Comparison of ENCODE assay signal across 10 mouse cellular contexts in genomic region chr7:139398111-139398510, GRCm38 (mm10). TPM values are rescaled to one million over a fixed set of nuclear protein-coding genes. Genes with fewer than 3 reads are reported as not detected.
DNase-seq lines count a peak whose midpoint lies in the region; ATAC-seq and TF ChIP-seq lines count a peak whose summit lies in the region.
"Had no signal": no experiment of that assay in that cellular context is flagged by ENCODE, and none has a peak within 500 bp of the region (broad histone marks: within the 10 kb centered on the region; RNA-seq: fewer than 3 reads in every experiment).

No protein-coding gene starts in this region.

- no peak for ATAC-seq in hindbrain, embryonic 13.5 days (ENCODE audit: low FRiP score)
- ATAC-seq in hindbrain, embryonic 12.5 days (ENCODE audit: low FRiP score), result no peak
- no peak for ATAC-seq in megakaryocyte, adult 5-6 weeks (ENCODE audit: poor library complexity, severe bottlenecking)
- no peak for ATAC-seq in intestine, postnatal 0 days
- ATAC-seq in forebrain, embryonic 14.5 days, result no peak

- H3K4me2 ChIP-seq in hindbrain, embryonic 13.5 days, result no peak overlapping the region
- H3K4me2 ChIP-seq in hindbrain, embryonic 12.5 days (replicated peaks), result no peak overlapping the region
- H3K4me2 ChIP-seq in intestine, postnatal 0 days (replicated peaks; ENCODE audit: low read depth), result peak overlapping the region; percentile 40
- H3K4me2 ChIP-seq in forebrain, embryonic 14.5 days (ENCODE audit: low read length), result no peak overlapping the region
- H3K4me2 ChIP-seq: limb, embryonic 13.5 days; lung, embryonic 14.5 days had no signal

- H3K9ac ChIP-seq in hindbrain, embryonic 13.5 days, result no peak overlapping the region
- no peak overlapping the region for H3K9ac ChIP-seq in hindbrain, embryonic 12.5 days
- no peak overlapping the region; the same call in 1 of the 2 replicates for H3K9ac ChIP-seq in intestine, postnatal 0 days (ENCODE audit: low read depth, low read length)
- H3K9ac ChIP-seq in forebrain, embryonic 14.5 days (ENCODE audit: low read length), result no peak overlapping the region
- H3K9ac ChIP-seq: limb, embryonic 13.5 days; lung, embryonic 14.5 days had no signal

- H3K4me1 ChIP-seq in hindbrain, embryonic 13.5 days (replicated peaks), result peaks cover 27% of the 10 kb centered on the region
- peaks cover 14% of the 10 kb centered on the region for H3K4me1 ChIP-seq in hindbrain, embryonic 12.5 days
- H3K4me1 ChIP-seq in megakaryocyte, embryonic 14.5 days, result peaks cover 98% of the 10 kb centered on the region
- H3K4me1 ChIP-seq in intestine, postnatal 0 days (replicated peaks; ENCODE audit: control insufficient read depth, insufficient read depth, low read length), result peaks cover 36% of the 10 kb centered on the region
- 0 out of 2 replicates have a peak, but pooled peaks cover 5% of the 10 kb centered on the region for H3K4me1 ChIP-seq in forebrain, embryonic 14.5 days (ENCODE audit: control insufficient read depth, insufficient read depth, low read length)

- H3K9me3 ChIP-seq in hindbrain, embryonic 13.5 days, result no peaks in the 10 kb centered on the region
- no peaks in the 10 kb centered on the region for H3K9me3 ChIP-seq in hindbrain, embryonic 12.5 days (replicated peaks)
- H3K9me3 ChIP-seq in megakaryocyte, embryonic 14.5 days, result no peaks in the 10 kb centered on the region
- H3K9me3 ChIP-seq in intestine, postnatal 0 days (ENCODE audit: control insufficient read depth), result no peaks in the 10 kb centered on the region
- no peaks in the 10 kb centered on the region for H3K9me3 ChIP-seq in forebrain, embryonic 14.5 days (replicated peaks; ENCODE audit: control insufficient read depth, low read length)
- H3K9me3 ChIP-seq: limb, embryonic 13.5 days had no signal

- H3K4me3 ChIP-seq in hindbrain, embryonic 13.5 days, result no peak overlapping the region
- H3K4me3 ChIP-seq in hindbrain, embryonic 12.5 days, result no peak overlapping the region
- H3K4me3 ChIP-seq in megakaryocyte, embryonic 14.5 days (replicated peaks), result peak overlapping the region; percentile 66
- no peak overlapping the region for H3K4me3 ChIP-seq in intestine, postnatal 0 days (ENCODE audit: low read depth, low read length)
- H3K4me3 ChIP-seq in forebrain, embryonic 14.5 days (ENCODE audit: low read depth, low read length), result no peak overlapping the region
- H3K4me3 ChIP-seq: limb, embryonic 13.5 days had no signal

- no peaks in the 10 kb centered on the region for H3K27me3 ChIP-seq in hindbrain, embryonic 13.5 days
- no peaks in the 10 kb centered on the region for H3K27me3 ChIP-seq in hindbrain, embryonic 12.5 days
- H3K27me3 ChIP-seq in megakaryocyte, embryonic 14.5 days (replicated peaks), result no peaks in the 10 kb centered on the region
- no peaks in the 10 kb centered on the region for H3K27me3 ChIP-seq in intestine, postnatal 0 days (replicated peaks; ENCODE audit: control insufficient read depth, insufficient read depth, low read length)
- no peaks in the 10 kb centered on the region for H3K27me3 ChIP-seq in forebrain, embryonic 14.5 days (replicated peaks; ENCODE audit: control insufficient read depth, insufficient read depth, low read length)
- H3K27me3 ChIP-seq: limb, embryonic 13.5 days had no signal

- 89% methylated on average over 5 of the region's 5 CpGs for WGBS in hindbrain, embryonic 13.5 days
- WGBS in hindbrain, embryonic 12.5 days, result 87% methylated on average over 5 of the region's 5 CpGs
- WGBS in intestine, postnatal 0 days, result 68% methylated on average over 5 of the region's 5 CpGs
- WGBS in forebrain, embryonic 14.5 days, result 86% methylated on average over 5 of the region's 5 CpGs

- H3K27ac ChIP-seq in hindbrain, embryonic 13.5 days, result peak overlapping the region; percentile 52
- no peak overlapping the region for H3K27ac ChIP-seq in hindbrain, embryonic 12.5 days
- H3K27ac ChIP-seq in intestine, postnatal 0 days (ENCODE audit: low read depth, low read length), result no peak overlapping the region
- no peak overlapping the region for H3K27ac ChIP-seq in forebrain, embryonic 14.5 days (ENCODE audit: low read depth, low read length)
- H3K27ac ChIP-seq: limb, embryonic 13.5 days had no signal

- no peak for TF ChIP-seq CTCF in intestine, postnatal 0 days (IDR thresholded peaks at IDR 0.05; ENCODE audit: low read depth)

- no peaks in the 10 kb centered on the region for H3K36me3 ChIP-seq in hindbrain, embryonic 13.5 days
- no peaks in the 10 kb centered on the region for H3K36me3 ChIP-seq in hindbrain, embryonic 12.5 days
- H3K36me3 ChIP-seq in megakaryocyte, embryonic 14.5 days (replicated peaks; ENCODE audit: low read length), result peaks cover 96% of the 10 kb centered on the region
- H3K36me3 ChIP-seq in intestine, postnatal 0 days (ENCODE audit: control insufficient read depth, insufficient read depth), result no peaks in the 10 kb centered on the region
- no peaks in the 10 kb centered on the region for H3K36me3 ChIP-seq in forebrain, embryonic 14.5 days (ENCODE audit: control insufficient read depth, insufficient read depth, low read length)
- H3K36me3 ChIP-seq: limb, embryonic 13.5 days had no signal

- no peak for DNase-seq in forebrain, embryonic 14.5 days (ENCODE audit: low spot score)
- DNase-seq in urinary bladder, postnatal 14 days (ENCODE audit: low spot score), result no peak
- DNase-seq: thymus, postnatal 36 days had no signal

RNA-seq across cellular contexts. Expression of gene Inpp5a, which starts 9.2 kb away (rescaled TPM):
- polyA plus RNA-seq in hindbrain, embryonic 13.5 days (2015; fragmentation: Nextera tagmentation; extraction: Ambion mirVana), result 15.9 and 16.4 TPM in 2 replicates
- 26.1 and 26.4 TPM in 2 replicates for polyA plus RNA-seq in hindbrain, embryonic 12.5 days (2016; fragmentation: Nextera tagmentation; extraction: Ambion mirVana)
- 95.0 and 304 TPM in 2 replicates for polyA plus RNA-seq in megakaryocyte, embryonic 14.5 days (2012; ENCODE audit: insufficient read depth, low replicate concordance)
- 11.4 and 11.9 TPM in 2 replicates for total RNA-seq in megakaryocyte, adult 5-6 weeks (2015)
- total RNA-seq in megakaryocyte, adult 5-6 weeks (2017), result 7.6 and 10.5 TPM in 2 replicates
- polyA plus RNA-seq in intestine, postnatal 0 days (2015; fragmentation: Nextera tagmentation; extraction: Ambion mirVana), result 29.1 and 32.9 TPM in 2 replicates
- 12.4 and 13.0 TPM in 2 replicates for polyA plus RNA-seq in forebrain, embryonic 14.5 days (2014; fragmentation: Nextera tagmentation; extraction: Ambion mirVana)
